Mouse (Mus musculus): ENCODE results near the gene Gm10600.
"Not testable (repeated sequence)": the region's sequence is repeated elsewhere in the genome, so short reads cannot be mapped to it uniquely, and the experiment has no call there.

The Gm10600 gene

GRCm38 (mm10) chr4:42240339-42240738, at the start of gene Gm10600:
Gm10600 (plus strand) TSS chr4:42240639.
- not testable (repeated sequence) for DNase-seq (ENCODE audit: low spot score)

- DNase-seq (ENCODE audit: low spot score): not testable (repeated sequence)
Measured at GRCm38 (mm10) chr4:42255467-42255866, 15.0 kb downstream of the Gm10600 start, which contains the start of gene Ccl21b. Ccl21b (plus strand) TSS chr4:42255767.

Data from embryo, embryonic 10.5 days (tissue).